ENCODE assay signal across 9 mouse cellular contexts in genomic region chr12:80389448-80389847, GRCm38 (mm10). TPM values are rescaled to one million over a fixed set of nuclear protein-coding genes. Genes with fewer than 3 reads are reported as not detected.
DNase-seq lines count a peak whose midpoint lies in the region; ATAC-seq and TF ChIP-seq lines count a peak whose summit lies in the region.
"Had no signal": no experiment of that assay in that cellular context is flagged by ENCODE, and none has a peak within 500 bp of the region (broad histone marks: within the 10 kb centered on the region; RNA-seq: fewer than 3 reads in every experiment).

No protein-coding gene starts in this region.

- TF ChIP-seq CTCF in left cerebral cortex, adult 2 months (IDR thresholded peaks at IDR 0.05) = peak; percentile 59

- no peak for ATAC-seq in forebrain, embryonic 14.5 days
- ATAC-seq in forebrain, embryonic 15.5 days (replicated peaks) = no peak
- 0 out of 2 replicates have a peak, but pooled peaks have one; percentile 9 for ATAC-seq in neutrophil, adult 5-6 weeks (ENCODE audit: extremely low read depth, insufficient number of reproducible peaks, low FRiP score, poor library complexity, severe bottlenecking)

- H3K4me3 ChIP-seq in forebrain, embryonic 14.5 days (ENCODE audit: low read depth, low read length) = no peak overlapping the region
- H3K4me3 ChIP-seq in forebrain, embryonic 15.5 days = no peak overlapping the region
- no peak overlapping the region for H3K4me3 ChIP-seq in left cerebral cortex, adult 2 months
- H3K4me3 ChIP-seq in forebrain, embryonic 10.5 days = no peak overlapping the region

- intact Hi-C loops in left cerebral cortex, adult 2 months (cut with DNase I) = loop anchor here (2.0 to 5.0 kb wide), 2 partner anchors 132 to 231 kb away; no protein-coding TSS in a partner anchor
- intact Hi-C loops in left cerebral cortex, postnatal 36 days (cut with DNase I) = loop anchor here (5.0 kb wide), 1 partner anchor 232 kb away; no protein-coding TSS in a partner anchor

- H3K4me2 ChIP-seq in forebrain, embryonic 14.5 days (ENCODE audit: low read length) = no peak overlapping the region
- no peak overlapping the region for H3K4me2 ChIP-seq in forebrain, embryonic 15.5 days (replicated peaks)

- WGBS in forebrain, embryonic 14.5 days = 57% methylated on average over 3 of the region's 3 CpGs
- 67% methylated on average over 3 of the region's 3 CpGs for WGBS in forebrain, embryonic 15.5 days
- 71% methylated on average over 3 of the region's 3 CpGs for WGBS in forebrain, embryonic 10.5 days

- no peak overlapping the region for H3K9ac ChIP-seq in forebrain, embryonic 14.5 days (ENCODE audit: low read length)
- H3K9ac ChIP-seq in forebrain, embryonic 15.5 days (replicated peaks) = no peak overlapping the region

- DNase-seq in forebrain, embryonic 14.5 days (ENCODE audit: low spot score) = peak; percentile 72
- no peak for DNase-seq in left cerebral cortex, adult 2 months (ENCODE audit: extremely low spot score in 1 of 2, low spot score in 2 of 2)
- DNase-seq in left cerebral cortex, postnatal 36 days (ENCODE audit: low spot score in 2 of 2) = no peak
- peak; percentile 56 for DNase-seq in embryo, embryonic 10 days (ENCODE audit: low spot score)
- DNase-seq in forebrain, embryonic 10.5 days (ENCODE audit: extremely low spot score, low spot score) = no peak
- DNase-seq in urinary bladder, adult 18-20 months (ENCODE audit: low spot score in 2 of 2) = no peak
- DNase-seq: cerebellum, postnatal 36 days had no signal

- peaks cover 13% of the 10 kb centered on the region; the same call in 1 of the 2 replicates for H3K36me3 ChIP-seq in forebrain, embryonic 14.5 days (ENCODE audit: control insufficient read depth, insufficient read depth, low read length)
- peaks cover 8% of the 10 kb centered on the region for H3K36me3 ChIP-seq in forebrain, embryonic 15.5 days
- H3K36me3 ChIP-seq in forebrain, embryonic 10.5 days (replicated peaks) = peaks cover 55% of the 10 kb centered on the region

- H3K4me1 ChIP-seq in forebrain, embryonic 14.5 days (ENCODE audit: control insufficient read depth, insufficient read depth, low read length) = no peaks in the 10 kb centered on the region
- no peaks in the 10 kb centered on the region for H3K4me1 ChIP-seq in forebrain, embryonic 15.5 days
- H3K4me1 ChIP-seq in forebrain, embryonic 10.5 days = peaks cover 5% of the 10 kb centered on the region

- H3K27ac ChIP-seq in forebrain, embryonic 14.5 days (ENCODE audit: low read depth, low read length) = no peak overlapping the region
- H3K27ac ChIP-seq in forebrain, embryonic 15.5 days (replicated peaks) = no peak overlapping the region
- peak overlapping the region; percentile 42; the same call in 1 of the 2 replicates for H3K27ac ChIP-seq in left cerebral cortex, adult 2 months
- H3K27ac ChIP-seq in forebrain, embryonic 10.5 days = no peak overlapping the region

- no peaks in the 10 kb centered on the region for H3K9me3 ChIP-seq in forebrain, embryonic 14.5 days (replicated peaks; ENCODE audit: control insufficient read depth, low read length)
- no peaks in the 10 kb centered on the region for H3K9me3 ChIP-seq in forebrain, embryonic 15.5 days
- H3K9me3 ChIP-seq in forebrain, embryonic 10.5 days = no peaks in the 10 kb centered on the region

- no peaks in the 10 kb centered on the region for H3K27me3 ChIP-seq in forebrain, embryonic 14.5 days (replicated peaks; ENCODE audit: control insufficient read depth, insufficient read depth, low read length)
- H3K27me3 ChIP-seq in forebrain, embryonic 15.5 days = no peaks in the 10 kb centered on the region
- no peaks in the 10 kb centered on the region for H3K27me3 ChIP-seq in forebrain, embryonic 10.5 days (ENCODE audit: poor library complexity, severe bottlenecking)

RNA-seq across cellular contexts. Expression of gene Dcaf5, which starts 47.0 kb away (rescaled TPM):
- polyA plus RNA-seq in forebrain, embryonic 14.5 days (2014; fragmentation: Nextera tagmentation; extraction: Ambion mirVana) = 17.7 and 18.9 TPM in 2 replicates
- 19.9 and 21.0 TPM in 2 replicates for polyA plus RNA-seq in forebrain, embryonic 15.5 days (2015; fragmentation: Nextera tagmentation; extraction: Ambion mirVana)
- 10 to 100 TPM; 75.9 to 80.7 TPM for total RNA-seq in left cerebral cortex, adult 2 months (2021)
- 10 to 100 TPM; 75.4 to 86.9 TPM for total RNA-seq in left cerebral cortex, postnatal 36 days (2021)
- total RNA-seq in neutrophil, adult 5-6 weeks (2017) = 41.5 and 45.7 TPM in 2 replicates
- polyA plus RNA-seq in forebrain, embryonic 10.5 days (2016; fragmentation: Nextera tagmentation; extraction: Ambion mirVana) = 11.9 and 13.3 TPM in 2 replicates

Comparison
In these comparisons a context has a peak if more than half of its experiments do, and no peak if none do; other contexts are left out.
1. DNase-seq: peak in forebrain, embryonic 14.5 days (single experiment) and embryo, embryonic 10 days (single experiment); none in left cerebral cortex, adult 2 months (0 of 2), left cerebral cortex, postnatal 36 days (0 of 2), forebrain, embryonic 10.5 days (single experiment) and urinary bladder, adult 18-20 months (0 of 2).